31 mouse cellular contexts compared by ENCODE assay signal in genomic region chr8:112975734-112976133, GRCm38 (mm10).
DNase-seq lines count a peak whose midpoint lies in the region; ATAC-seq and TF ChIP-seq lines count a peak whose summit lies in the region.
"Had no signal": no experiment of that assay in that cellular context is flagged by ENCODE, and none has a peak within 500 bp of the region (broad histone marks: within the 10 kb centered on the region; RNA-seq: fewer than 3 reads in every experiment).

No protein-coding gene starts in this region.

- DNase-seq in lung, postnatal 10 days: no peak
- peak; percentile 4 for DNase-seq in 416B (ENCODE audit: low read depth)
- no peak for DNase-seq in Patski (ENCODE audit: low read depth, low spot score)
- no peak for DNase-seq in forebrain, embryonic 10.5 days (ENCODE audit: extremely low spot score, low spot score)
- no peak for DNase-seq in layer of hippocampus, adult 2 months (ENCODE audit: low spot score in 2 of 2)
- DNase-seq in gastrocnemius, adult 18-20 months (ENCODE audit: low spot score): no peak
- DNase-seq: adrenal gland, adult 8-10 months; adrenal gland, postnatal 25 days; cerebellum, adult 11-12 months; cerebellum, adult 8-10 months; cerebellum, postnatal 10 days; cerebellum, postnatal 36 days; embryo, embryonic 11 days; forebrain, postnatal 0 days; gastrocnemius, postnatal 25 days; heart, adult 18-20 months; heart, postnatal 10 days; heart, postnatal 36 days had no signal

- POLR2A ChIA-PET in Patski (lab: Charles Lee): no interaction called here

- no peaks in the 10 kb centered on the region for H3K4me1 ChIP-seq in lung, embryonic 16.5 days (replicated peaks; ENCODE audit: control insufficient read depth, insufficient read depth, low read length)
- H3K4me1 ChIP-seq in forebrain, embryonic 10.5 days: no peaks in the 10 kb centered on the region
- H3K4me1 ChIP-seq: embryonic facial prominence, embryonic 10.5 days; embryonic facial prominence, embryonic 13.5 days; heart, embryonic 12.5 days; heart, embryonic 15.5 days; hindbrain, embryonic 10.5 days; hindbrain, embryonic 13.5 days had no signal

- no peaks in the 10 kb centered on the region for H3K36me3 ChIP-seq in lung, embryonic 16.5 days (ENCODE audit: control insufficient read depth, insufficient read depth, low read length)
- H3K36me3 ChIP-seq in forebrain, embryonic 10.5 days (replicated peaks): no peaks in the 10 kb centered on the region
- H3K36me3 ChIP-seq: embryonic facial prominence, embryonic 10.5 days; embryonic facial prominence, embryonic 13.5 days; G1E; heart, embryonic 12.5 days; heart, embryonic 15.5 days; hindbrain, embryonic 10.5 days; hindbrain, embryonic 13.5 days had no signal

- H3K9ac ChIP-seq in lung, embryonic 16.5 days (ENCODE audit: low read length): no peak overlapping the region
- H3K9ac ChIP-seq: embryonic facial prominence, embryonic 13.5 days; forebrain, postnatal 0 days; heart, embryonic 12.5 days; heart, embryonic 15.5 days; hindbrain, embryonic 13.5 days had no signal

- 61% methylated on average over 2 of the region's 2 CpGs for WGBS in lung, embryonic 16.5 days
- WGBS in forebrain, embryonic 10.5 days: 95% methylated on average over 2 of the region's 2 CpGs

- no peak overlapping the region for H3K4me2 ChIP-seq in lung, embryonic 16.5 days (ENCODE audit: low read depth, low read length)
- H3K4me2 ChIP-seq: embryonic facial prominence, embryonic 13.5 days; heart, embryonic 12.5 days; heart, embryonic 15.5 days; hindbrain, embryonic 13.5 days had no signal

- H3K27ac ChIP-seq in lung, embryonic 16.5 days (ENCODE audit: low read length): no peak overlapping the region
- no peak overlapping the region for H3K27ac ChIP-seq in forebrain, embryonic 10.5 days
- H3K27ac ChIP-seq in layer of hippocampus, adult 2 months: no peak overlapping the region
- H3K27ac ChIP-seq: embryonic facial prominence, embryonic 10.5 days; embryonic facial prominence, embryonic 13.5 days; heart, embryonic 15.5 days; hindbrain, embryonic 10.5 days; hindbrain, embryonic 13.5 days had no signal

- CTCF ChIA-PET in Patski (lab: Charles Lee): interaction anchor here (0.7 kb wide), 1 partner anchor 930 kb away, joined by 3 read pairs; no protein-coding TSS in a partner anchor

- no peak overlapping the region for H3K4me3 ChIP-seq in lung, embryonic 16.5 days (ENCODE audit: low read length)
- H3K4me3 ChIP-seq in forebrain, embryonic 10.5 days: no peak overlapping the region
- no peak overlapping the region for H3K4me3 ChIP-seq in layer of hippocampus, adult 2 months
- H3K4me3 ChIP-seq: embryonic facial prominence, embryonic 10.5 days; embryonic facial prominence, embryonic 13.5 days; heart, embryonic 12.5 days; heart, embryonic 15.5 days; hindbrain, embryonic 10.5 days; hindbrain, embryonic 13.5 days had no signal

- no peak for TF ChIP-seq CTCF in Patski (IDR thresholded peaks at IDR 0.05)
- no peak for TF ChIP-seq CTCF in layer of hippocampus, adult 2 months (conservative IDR thresholded peaks at IDR 0.05)

- H3K9me3 ChIP-seq in lung, embryonic 16.5 days (ENCODE audit: control insufficient read depth, low read length): no peaks in the 10 kb centered on the region
- H3K9me3 ChIP-seq in forebrain, embryonic 10.5 days: no peaks in the 10 kb centered on the region
- H3K9me3 ChIP-seq: embryonic facial prominence, embryonic 10.5 days; embryonic facial prominence, embryonic 13.5 days; heart, embryonic 12.5 days; heart, embryonic 15.5 days; hindbrain, embryonic 10.5 days; hindbrain, embryonic 13.5 days had no signal

- ATAC-seq in lung, embryonic 16.5 days (ENCODE audit: low read depth): 0 out of 2 replicates have a peak, but pooled peaks have one; percentile 51
- peak; percentile 20 for ATAC-seq in Patski
- ATAC-seq: activated CD4-positive, CD25-positive, alpha-beta regulatory T cell, adult 4 months; forebrain, embryonic 14.5 days; forebrain, postnatal 0 days; hindbrain, embryonic 16.5 days; inflammation-experienced regulatory T-cells, adult 6 months had no signal

- no peaks in the 10 kb centered on the region for H3K27me3 ChIP-seq in lung, embryonic 16.5 days (ENCODE audit: control insufficient read depth, insufficient read depth, low read depth, low read length)
- peaks cover 3% of the 10 kb centered on the region for H3K27me3 ChIP-seq in Patski
- H3K27me3 ChIP-seq in forebrain, embryonic 10.5 days (ENCODE audit: poor library complexity, severe bottlenecking): no peaks in the 10 kb centered on the region
- H3K27me3 ChIP-seq: CH12.LX; embryonic facial prominence, embryonic 13.5 days; heart, embryonic 12.5 days; heart, embryonic 15.5 days; hindbrain, embryonic 13.5 days had no signal

- in situ Hi-C loops in Patski (cut with MboI; ENCODE audit: low pct_unique_long_range_greater_than_20kb): loop anchor here (5.0 kb wide), 1 partner anchor 913 kb away; no protein-coding TSS in a partner anchor
